Mouse (Mus musculus) kidney, adult 11 months (tissue): ENCODE measurements around the gene Adam12.

Experiments used
- DNase-seq: peaks from one replicate; pipeline ENCODE4 v3.0.0; 2022

Adam12 gene

DNA sequence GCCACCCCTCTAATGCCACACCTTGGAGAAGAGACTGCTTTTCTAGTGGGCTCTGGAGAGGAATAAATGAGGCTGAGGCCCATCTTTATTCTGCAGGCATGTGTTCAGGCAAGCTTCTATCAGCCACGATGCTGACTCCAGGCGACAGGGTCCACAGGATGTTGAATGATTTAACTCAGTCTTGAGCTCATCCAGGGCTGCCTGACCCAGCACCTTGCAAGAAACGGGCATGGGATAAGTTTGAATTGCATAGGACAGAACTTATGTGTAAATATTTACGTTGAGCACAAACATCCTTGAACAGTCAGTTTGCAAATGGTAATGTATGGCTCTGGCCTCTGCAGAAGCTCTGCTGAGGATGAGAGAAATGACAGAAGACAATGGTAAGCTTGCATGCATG lies 372.4 kb downstream of the Adam12 start:
- DNase-seq, result no peak

DNA sequence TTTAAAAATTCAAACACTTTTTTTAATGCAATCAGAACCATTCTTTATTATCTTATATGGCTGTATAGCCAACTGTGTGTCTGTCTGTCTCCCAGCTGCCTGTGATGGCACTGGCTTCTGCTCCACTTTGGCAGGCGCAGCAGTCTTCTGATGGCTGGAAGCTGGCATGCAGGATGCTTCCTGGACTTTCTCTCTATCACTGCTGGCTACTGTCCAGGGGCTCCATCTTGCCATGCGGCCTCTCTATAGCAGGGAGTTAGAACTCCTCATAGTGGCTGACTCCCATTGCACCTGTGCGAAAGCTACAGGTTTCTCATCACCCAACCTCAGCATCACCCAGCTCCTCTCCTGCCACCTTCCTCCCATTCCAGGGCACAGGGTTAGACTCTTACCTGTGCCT lies 373.4 kb downstream of the Adam12 start:
- DNase-seq, result no peak

DNA sequence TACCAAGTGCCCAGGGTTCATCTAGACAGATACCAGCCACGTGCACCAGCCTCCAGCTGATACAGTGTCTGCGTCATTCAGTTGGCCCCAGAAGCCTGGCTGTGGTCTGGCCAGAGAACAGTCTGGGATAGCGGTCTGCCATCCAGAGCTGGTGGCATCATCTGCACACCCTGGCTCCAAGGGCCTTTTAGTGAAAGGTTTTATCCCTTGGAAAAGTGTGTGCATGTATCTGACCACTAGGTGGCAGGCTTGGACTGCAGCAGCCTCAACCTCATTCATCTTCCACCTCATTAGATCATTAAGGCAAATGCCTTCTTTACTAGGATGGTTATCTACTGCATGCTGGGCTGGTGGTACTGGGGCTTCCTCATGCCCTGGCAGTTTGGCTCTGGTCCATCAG lies 375.7 kb downstream of the Adam12 start:
- DNase-seq, result peak; percentile 52

DNA sequence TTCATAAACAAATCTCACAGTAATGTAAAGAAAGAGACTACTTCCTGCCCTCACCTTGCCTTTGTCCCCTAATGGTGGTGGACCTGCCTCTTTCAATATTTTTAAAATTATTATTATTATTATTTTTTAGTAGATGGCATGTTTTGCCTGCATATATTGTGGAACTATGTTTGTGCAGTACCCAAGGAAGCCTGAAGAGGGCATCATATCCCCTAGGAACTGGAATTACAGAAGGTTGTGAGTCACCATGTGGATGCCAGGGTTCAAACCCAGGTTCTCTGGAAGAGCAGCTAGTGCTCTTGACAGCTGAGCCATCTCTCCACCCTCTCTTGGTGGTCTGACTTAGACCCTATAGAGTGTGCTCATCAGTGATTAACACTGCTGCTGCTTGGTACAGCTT lies 381.2 kb downstream of the Adam12 start:
- DNase-seq, result no peak

DNA sequence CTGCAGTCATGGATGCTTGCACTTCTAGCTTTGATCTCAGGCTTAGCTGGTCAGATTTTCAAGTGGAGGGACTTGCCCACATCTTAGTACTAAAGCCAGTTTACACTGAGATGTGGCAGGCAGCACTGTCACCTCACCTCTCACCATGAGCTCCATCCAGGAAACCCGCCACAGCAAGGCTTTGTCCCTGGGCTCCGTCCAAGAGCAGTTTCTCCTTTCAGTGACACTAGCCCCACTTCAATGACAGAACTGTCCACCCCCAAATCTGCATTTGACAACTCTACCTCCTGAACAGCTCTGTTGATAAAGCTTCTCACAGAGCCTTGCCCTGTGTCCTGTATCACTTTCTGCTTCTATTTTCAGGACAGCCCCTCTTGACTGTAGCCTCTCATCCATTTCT lies 383.8 kb downstream of the Adam12 start:
- DNase-seq, result no peak

DNA sequence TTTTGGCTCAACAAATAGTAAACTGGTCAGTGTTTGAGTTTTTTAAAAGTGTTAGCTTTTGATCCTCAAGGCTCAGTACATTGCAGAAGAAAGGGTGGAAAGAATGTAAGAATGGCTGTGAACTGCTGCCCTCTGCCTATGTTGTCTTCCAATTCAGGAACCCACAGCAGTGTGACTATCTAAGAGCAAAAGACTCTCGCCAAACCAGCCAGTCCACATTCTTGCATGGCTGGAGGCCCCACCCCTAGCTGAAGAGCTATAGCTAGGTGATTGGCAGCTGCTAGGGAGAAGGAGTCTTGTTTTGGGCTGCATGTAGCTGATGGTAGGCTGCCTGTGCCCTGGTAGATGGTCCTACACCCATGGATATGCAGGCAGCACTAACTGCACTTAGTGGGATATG lies 384.8 kb downstream of the Adam12 start:
- peak; percentile 34 for DNase-seq

DNA sequence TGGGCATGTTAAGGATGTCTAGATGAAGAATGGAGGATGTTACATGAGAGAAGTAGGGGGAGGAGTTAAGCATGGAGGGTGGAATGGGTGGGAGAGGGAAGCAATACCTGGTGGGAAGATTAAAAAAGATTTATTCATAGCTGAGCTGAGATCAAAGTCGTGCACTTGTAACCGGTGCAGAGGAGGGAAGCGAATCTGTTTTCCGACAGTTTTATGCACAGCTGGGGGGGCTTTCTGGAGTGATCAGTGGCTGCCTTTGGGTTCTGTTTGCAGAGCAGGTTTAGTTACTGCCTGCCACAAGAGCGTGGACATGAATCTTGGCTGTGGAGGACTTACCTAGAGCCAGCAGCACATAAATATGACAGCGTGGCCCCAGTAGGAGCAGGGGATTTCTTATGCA lies 389.9 kb downstream of the Adam12 start:
- no peak for DNase-seq

DNA sequence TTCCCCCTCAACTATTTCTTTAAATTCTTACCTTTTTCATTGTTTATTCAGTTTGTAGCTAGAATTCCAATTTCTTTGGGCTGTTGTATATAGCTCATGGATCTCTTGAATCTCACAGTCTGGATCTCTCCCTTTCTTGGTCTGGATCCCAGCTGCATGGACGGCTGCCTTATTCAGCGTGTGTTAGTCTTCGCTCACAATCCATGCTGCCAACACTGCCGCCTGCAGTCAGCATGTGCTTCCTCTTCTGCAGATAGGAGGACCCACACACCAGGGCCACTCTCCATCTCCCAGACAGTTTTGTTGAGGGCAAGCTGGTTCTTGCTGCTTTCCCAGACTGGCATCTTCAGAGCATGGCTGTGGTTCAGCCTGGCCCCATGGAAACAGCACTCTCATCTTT lies 392.4 kb downstream of the Adam12 start:
- DNase-seq, result no peak
